Mouse (Mus musculus): ENCODE measurements around the gene Guca1a.
A peak's percentile ranks its signal among the peaks of the same experiment; 100 is the strongest.

Gene Guca1a

DNA sequence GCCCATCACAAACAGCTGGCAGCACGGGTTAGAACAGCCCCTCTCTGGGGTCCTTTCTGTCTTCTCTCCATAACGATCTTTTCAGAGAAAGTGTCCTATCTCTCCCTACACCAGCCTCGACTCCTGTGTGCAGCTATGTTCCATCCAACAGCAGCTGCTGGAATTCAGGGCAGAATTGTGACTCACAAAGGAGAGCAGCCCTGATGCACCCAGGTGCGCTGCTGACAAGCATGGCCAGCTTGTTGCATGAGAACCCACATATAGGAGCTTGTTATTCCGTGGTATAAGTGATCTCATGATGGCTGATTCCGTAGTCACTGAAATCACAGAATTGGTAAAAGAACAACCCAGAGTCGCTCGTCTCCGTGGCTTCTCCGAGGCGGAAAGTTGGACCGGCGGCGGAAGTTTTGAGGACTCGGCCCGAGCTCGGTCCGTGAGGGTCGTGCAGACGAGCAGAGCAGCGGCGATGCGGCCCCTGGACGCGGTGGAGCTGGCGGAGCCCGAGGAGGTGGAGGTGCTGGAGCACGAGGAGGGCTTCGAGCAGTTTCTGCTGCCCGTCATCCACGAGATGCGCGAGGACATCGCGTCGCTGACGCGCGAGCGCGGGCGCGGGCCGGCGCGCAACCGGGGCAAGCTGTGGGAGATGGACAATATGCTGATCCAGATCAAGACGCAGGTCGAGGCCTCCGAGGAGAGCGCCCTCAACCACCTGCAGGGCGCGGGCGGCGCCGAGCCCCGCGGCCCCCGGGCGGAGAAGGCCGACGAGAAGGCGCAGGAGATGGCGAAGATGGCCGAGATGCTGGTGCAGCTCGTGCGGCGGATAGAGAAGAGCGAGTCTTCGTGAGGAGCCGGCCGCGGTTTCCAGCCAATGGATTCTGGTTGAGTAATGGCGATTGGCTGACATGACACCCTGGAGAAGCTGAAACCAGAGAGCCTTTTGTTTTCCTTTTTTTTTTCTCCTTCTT lies 9.8 kb upstream of the Guca1a start:
- peak in 1 of 2 experiments; percentile 52 for DNase-seq (ENCODE audit: low spot score in 2 of 2)

DNA sequence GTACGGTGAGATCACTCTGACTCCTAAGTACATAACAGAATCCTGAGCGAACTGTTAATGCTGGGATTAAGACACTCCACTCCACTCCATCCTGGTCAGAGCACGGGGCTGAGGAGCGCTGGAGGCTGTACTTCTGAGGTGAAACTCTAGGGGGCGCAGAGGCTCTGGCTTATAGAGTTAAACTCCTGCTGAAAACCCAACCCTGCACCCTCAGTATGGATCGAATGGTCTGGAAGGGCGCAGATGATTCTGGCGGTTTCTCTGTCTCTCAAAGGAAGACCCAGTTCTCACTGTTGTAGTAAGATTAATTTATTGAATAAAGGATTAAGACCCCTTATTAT lies 8.1 kb upstream of the Guca1a start:
- peak; percentile 53 to 65 for DNase-seq (ENCODE audit: low spot score in 2 of 2)

DNA sequence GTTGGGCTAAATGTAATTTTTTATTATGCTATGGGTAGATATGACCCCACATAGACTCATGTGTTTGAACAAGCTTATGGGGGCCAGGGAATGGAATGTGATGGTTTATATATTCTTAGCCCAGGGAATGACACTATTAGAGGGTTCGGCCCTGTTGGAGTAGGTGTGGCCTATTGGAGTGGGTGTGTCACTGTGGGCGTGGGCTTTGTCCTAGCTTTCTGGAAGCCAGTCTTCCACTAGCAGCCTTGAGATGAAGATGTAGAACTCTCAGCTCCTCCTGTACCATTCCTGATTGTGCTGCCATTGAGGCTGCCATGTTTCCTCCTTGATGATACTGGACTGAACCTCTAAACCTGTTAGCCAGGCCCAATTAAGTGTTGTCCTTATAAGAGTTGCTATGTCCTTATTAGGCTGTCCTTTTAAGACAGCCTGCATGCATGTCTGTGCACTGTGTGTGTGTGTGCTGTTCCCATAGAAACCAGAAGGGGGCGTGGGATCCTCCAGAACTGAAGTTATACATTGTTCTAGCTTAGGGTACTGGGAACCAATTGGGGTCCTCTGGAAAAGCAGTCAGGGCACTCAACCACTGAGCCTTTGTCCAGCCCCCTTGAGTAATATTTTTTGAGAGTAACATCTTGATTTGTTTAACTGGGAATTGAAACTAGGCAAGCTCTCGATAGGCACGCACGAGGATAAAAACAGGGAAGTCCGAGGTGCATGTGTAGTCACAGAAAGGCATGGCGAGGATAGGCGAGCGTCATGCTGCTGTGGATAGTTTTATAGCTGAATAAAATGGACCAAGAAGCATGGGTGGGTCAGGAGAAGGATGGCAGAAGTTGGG lies 7.6 kb upstream of the Guca1a start:
- no peak for DNase-seq (ENCODE audit: low spot score in 2 of 2)

DNA sequence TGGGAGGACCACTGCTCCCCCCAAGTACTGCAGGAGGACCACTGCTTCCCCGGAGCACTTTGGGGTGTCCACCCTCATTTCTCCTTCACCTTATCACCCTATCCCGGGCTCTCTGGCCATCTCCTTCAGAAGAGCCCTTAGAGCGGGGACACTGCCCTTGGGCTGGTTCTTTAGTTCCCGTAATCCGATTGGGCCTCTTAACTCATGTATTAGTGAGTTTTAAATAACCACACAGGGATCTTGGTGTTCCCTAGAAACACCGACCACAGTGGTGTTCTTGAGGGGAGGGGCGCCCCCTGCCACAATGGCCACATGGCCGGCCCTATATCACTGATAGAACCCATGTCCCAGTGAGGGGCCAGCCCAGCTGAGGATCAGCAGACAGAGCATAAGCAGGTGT lies 1.3 kb downstream of the Guca1a start:
- DNase-seq (ENCODE audit: low spot score in 2 of 2): no peak

DNA sequence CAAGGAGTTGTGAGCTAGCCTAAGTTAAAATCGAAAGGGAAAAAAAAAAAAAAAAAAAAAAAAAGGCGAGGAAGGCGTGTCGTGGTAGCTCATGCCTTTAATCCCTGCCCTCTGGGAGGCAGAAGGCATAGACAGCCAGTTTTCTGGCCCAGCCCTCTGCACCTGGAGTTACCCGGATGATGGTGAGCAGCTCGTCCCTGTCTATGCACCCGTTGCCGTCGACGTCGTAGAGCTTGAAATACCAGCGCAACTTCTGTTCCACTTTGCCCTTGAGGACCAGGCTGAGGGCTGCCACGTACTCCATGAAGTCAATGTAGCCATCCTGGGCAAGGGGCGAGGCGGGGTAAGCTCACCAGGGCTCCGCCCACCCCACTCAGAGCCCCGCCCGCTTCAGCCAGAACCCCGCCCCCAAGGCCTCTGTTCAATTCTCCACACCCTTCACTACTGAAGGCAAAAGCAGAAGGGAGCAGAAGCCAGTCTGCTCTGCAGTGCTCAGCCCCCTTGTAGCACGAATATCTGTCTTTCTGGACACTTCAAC lies 4.9 kb downstream of the Guca1a start:
- peak; percentile 47 to 71 for DNase-seq (ENCODE audit: low spot score in 2 of 2)

DNA sequence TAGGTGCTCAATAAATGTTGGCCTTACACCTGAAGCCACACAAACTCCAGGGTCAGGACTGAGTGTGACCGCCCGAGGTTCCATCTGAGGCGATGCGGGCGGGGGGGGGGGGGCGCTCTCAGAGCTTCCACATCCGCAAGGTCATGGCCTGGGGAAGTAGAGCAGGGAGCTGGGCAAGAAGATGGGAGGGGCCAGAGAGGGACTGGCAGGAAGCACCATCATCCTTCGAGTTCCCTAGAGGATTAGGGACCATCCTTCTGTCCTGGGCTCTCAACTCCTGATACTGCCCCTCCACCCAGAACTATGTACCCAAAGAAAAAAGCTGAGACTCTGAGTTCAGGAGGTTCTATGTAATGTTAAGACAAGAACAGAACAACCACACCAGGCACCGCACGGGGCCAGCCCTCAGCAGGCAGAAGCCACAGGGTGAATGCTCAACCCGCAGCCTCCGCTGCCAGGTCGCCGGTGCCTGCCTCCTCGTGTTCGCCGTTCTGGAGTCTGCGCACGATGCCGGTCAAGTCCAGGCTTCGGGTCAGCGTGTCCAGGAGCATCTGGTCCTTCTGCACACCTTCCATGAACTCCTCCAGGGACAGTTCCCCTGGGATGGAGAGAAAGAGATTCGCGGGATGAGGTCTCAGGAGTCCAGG lies 6.0 kb downstream of the Guca1a start:
- peak in 1 of 2 experiments; percentile 35 for DNase-seq (ENCODE audit: low spot score in 2 of 2)

DNA sequence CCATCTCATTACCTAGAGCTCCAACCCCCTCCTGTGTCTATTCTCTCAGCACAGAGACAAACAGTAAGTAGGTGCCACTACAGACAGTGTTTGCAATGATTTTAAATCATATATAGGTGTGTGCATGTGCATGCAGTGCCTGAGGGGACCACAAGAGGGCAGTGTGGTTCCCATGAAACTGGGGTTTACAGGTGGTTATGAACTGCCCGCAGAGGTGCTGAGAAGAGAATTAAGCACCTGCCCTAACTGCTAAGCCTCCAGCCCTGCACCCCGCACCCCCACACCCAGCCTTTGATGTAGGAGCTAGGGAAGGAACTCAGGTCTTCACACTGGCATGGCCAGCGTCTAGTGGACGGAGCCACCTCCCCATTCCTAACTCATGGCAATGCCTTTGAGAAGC lies 13.7 kb downstream of the Guca1a start:
- peak in 1 of 2 experiments; percentile 55 for DNase-seq (ENCODE audit: low spot score in 2 of 2)

DNA sequence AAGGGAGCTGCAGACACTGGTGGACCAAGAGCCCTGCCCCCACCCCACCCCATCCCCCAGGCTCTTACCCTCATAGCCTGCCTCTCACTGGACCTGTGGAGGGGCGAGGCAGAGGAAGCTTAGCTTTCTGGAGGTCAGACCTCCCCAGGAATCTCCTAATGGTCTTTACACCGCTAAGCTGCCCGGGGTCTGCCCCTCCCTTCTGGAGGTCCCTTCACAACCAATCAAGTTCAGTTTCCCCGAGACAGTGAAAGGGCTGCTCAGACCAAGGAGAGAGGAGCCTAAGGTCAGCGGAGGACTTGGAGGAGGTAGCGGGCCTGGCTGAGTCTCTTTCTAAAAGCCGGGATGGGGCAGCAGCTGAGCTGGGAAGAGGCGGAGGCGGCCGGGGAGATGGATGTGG lies 15.2 kb downstream of the Guca1a start, which contains the start of gene Guca1b:
Gene Guca1b (plus strand): TSS at position 249 of the 400 bp plus-strand sequence.
- no peak for DNase-seq (ENCODE audit: low spot score in 2 of 2)

DNA sequence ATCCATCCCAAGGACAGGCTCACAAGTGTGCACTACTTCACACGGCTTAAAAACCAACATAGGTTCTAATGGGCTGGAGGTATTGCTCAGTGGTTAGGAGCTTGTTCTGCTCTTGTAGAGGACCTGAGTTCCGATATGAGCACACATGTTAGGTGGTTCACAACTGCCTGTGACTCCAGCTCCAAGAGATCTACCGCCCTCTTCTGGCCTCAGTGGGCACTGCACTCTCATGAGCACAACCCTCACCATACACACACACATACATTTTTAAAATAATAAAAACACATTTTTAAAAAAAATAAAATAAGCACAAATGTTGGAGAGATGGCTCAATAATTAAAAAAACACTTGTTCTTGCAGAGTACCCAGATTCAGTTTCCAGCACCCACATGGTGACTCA lies 16.3 kb downstream of the Guca1a start:
- no peak for DNase-seq (ENCODE audit: low spot score in 2 of 2)

DNA sequence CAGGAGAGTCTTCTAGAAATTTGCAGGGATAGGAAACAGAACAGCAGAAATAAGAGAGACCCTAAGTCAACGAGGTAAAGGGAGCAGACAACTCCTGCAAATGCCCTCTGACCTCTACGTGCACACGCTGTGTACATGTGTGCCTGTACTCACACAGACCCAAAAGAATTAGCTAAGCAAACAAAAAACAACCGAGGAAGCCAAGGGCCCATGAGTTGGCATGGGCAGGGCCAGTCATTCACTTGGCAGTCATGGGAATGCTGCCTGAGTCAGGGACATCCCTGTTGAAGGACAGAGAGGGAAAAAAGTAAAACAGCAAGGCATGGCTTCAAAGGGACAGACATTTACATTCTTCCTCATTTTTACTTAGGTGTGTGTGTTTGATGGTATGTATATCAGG lies 17.1 kb downstream of the Guca1a start:
- DNase-seq (ENCODE audit: low spot score in 2 of 2): no peak

DNA sequence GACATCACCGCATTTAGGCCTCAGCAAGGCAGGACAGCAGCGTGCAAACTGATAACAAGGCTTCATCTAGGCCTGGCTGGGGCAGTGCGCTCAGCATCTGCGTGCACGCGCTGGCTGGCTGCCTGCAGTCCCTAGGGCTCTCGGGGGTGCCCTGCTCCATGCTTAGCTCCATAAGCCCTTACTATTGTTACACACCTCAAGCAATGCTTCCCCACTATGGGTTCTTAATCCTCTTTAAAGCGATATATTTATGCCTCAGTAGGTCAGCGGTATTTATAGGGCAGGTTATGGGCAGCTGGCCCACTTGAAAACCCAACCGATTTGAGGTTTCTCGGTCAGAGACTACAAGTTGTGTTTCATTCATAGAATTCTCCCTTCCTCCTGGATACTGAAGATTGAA lies 18.5 kb downstream of the Guca1a start:
- no peak for DNase-seq (ENCODE audit: low spot score in 2 of 2)

DNA sequence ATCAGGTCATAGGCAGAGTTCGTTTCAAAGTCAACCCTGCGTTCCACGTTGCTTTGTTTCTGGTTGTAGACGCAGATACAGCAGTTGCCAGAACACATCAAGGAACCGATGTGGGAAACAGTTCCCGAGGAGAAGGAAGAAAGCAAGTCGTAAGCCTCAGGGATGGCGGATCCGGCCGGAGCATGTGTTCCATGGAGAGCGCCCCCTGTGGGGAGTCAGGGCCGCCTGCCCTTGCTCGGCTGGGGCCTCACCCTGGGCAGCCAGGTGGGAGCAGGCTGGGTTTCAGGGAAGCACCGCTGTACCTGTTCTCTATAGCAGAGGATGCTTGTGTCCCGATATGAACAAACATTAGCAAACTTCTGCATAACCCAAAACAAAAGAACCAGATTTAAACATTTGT lies 22.3 kb downstream of the Guca1a start:
- no peak for DNase-seq (ENCODE audit: low spot score in 2 of 2)

DNA sequence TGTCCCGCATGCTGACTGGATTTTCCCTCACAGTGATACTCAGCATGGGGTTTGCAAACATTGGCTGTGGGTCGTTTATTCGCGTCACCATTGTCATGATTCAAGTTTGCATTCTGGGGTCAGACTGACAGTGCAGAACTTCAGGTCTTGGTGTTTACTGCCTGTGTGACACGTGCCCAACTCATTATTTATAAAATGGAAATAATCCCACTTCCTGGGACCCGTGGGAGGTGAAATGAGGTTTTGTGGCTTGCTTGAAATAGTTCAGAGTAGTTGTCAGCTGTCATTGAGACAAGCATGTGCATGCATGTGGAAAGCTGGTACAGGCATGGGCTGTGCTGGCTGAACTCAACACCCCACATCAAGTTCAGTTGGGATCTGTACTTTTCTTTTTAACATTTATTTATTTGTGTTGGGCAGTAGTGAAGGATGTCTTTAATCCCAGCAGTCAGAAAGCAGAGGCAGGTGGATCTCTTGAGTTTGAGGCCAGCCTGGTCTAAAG lies 23.6 kb downstream of the Guca1a start:
- no peak for DNase-seq (ENCODE audit: low spot score in 2 of 2)

DNA sequence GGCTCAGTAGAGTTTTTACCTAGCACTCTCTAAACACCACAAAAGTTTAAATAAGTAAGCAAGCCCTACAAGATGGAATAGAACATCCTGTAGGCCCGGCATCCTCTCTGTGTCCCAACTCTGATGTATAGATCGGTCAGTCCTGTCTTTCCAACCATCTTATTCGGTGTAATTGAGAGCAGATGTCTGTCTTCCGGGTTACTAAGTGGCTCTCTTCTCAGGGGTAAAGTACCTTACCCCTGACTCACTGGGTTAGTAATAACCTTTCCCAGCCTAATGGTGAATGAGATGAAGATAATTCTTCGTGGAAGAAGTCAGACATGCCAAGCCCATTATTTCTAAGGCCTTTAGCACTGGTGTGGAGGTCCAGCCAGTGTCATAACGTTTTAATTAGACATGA lies 26.4 kb downstream of the Guca1a start:
- DNase-seq (ENCODE audit: low spot score in 2 of 2): no peak

DNA sequence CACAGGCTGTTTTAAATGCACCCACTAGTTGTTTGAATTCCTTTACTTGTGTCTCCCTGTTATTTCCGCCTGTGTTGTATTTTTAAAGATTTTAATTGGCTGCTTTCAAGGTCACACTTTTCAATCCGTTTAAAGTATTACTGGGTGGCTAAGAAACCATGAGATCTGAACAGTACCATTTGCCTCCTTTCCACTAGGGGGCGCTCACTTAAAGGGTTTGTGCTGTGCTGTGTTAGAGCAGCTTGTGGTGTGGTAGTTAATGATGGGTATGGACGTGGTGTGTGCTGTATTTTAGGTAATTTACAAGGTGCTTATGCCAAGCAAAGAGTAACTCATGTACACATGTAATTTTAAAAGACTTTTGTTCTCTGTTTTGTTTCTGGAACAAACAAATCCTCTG lies 28.9 kb downstream of the Guca1a start:
- peak in 1 of 2 experiments; percentile 30 for DNase-seq (ENCODE audit: low spot score in 2 of 2)

DNA sequence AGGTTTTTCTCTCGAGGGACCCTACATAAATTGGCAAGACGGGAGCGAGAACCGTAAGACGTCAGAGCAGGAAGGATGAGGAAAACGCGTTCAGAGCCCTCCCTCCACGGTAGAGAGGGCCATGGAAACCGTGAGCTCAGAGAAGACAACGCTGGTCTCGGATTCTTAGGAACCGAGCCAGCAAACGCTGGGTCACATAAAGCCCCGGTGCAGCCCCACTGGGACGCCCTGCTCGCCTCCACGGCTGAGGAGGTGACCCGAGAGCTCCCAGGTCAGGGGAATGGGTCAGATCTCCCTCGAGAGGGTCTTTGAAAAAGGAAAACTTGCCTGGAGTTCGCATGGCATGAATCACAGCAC lies 31.3 kb downstream of the Guca1a start:
- DNase-seq (ENCODE audit: low spot score in 2 of 2): no peak

DNA sequence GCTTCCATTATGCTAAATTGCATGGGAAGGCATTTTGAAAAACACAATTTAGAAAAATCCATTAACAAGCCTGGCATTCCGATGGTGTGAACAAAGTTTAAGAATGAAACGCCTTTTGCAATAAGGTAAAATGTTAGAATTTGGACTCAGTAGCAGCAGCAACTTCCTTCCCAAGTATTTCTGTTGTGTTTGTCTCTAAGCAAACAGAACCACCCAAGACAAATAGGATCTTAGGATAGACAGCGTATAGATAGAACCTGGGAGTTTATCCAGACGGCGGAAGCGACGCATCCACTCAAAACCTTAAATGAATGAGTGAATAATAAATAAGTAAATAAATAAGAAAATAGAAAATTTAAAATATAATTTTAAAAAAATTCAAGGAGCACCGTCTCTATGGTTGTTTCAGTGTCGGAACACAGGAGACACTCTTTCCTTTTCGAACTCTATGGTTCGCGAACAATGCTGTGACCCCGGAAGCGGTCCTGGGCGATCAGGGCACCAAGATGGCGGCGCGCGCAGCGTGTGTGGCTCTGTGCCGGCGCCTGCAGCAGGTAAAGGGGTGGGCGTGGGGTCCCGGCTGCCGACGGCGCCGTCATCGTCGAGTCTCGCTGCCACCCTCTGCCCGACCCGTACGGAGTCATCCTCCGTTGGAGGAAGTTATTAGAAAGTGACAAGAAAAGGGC lies 31.8 kb downstream of the Guca1a start, which contains the start of gene Mrps10:
Gene Mrps10 (plus strand): TSS at position 487 of the 686 bp plus-strand sequence.
- peak; percentile 48 to 73 for DNase-seq (ENCODE audit: low spot score in 2 of 2)

DNA sequence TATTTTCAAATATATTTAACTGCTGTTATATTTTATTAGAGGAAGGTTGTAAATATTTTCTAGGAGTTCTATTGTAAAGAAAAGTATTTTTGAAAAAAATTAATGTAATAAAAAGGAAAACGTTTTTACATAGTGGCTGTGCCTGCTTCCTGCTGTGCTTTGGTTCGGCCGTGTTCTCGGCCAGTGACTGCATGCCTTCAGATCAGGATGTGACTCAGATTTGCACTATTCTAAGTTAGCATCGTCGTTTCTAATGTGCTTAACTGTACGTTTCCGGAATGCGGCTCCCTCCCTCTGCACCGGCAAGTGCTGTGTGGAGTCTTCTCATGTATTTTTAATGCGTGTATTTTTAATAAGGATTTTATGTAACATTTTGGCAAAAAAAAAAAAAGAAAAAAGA lies 39.0 kb downstream of the Guca1a start:
- no peak for DNase-seq (ENCODE audit: low spot score in 2 of 2)

DNA sequence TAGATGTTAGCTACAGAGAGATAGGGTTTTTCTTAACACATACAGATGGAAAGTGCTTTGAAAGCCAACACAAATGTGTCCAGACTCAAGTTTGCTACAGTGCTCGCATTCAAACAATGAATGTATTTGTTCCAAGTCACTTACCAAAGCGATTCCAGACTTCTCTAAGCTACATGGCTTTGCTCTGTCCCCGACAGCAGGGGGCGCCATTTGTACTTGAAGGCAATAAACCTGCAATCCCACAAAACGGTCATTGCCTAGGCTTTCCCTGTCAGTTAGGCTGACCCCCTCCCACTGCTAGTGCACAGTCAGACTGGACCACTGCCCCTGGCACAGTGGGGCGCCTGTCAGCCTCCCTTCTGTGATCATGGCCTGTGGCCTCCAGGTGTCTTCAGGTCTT lies 40.4 kb downstream of the Guca1a start:
- peak in 1 of 2 experiments; percentile 19 for DNase-seq (ENCODE audit: low spot score in 2 of 2)

DNA sequence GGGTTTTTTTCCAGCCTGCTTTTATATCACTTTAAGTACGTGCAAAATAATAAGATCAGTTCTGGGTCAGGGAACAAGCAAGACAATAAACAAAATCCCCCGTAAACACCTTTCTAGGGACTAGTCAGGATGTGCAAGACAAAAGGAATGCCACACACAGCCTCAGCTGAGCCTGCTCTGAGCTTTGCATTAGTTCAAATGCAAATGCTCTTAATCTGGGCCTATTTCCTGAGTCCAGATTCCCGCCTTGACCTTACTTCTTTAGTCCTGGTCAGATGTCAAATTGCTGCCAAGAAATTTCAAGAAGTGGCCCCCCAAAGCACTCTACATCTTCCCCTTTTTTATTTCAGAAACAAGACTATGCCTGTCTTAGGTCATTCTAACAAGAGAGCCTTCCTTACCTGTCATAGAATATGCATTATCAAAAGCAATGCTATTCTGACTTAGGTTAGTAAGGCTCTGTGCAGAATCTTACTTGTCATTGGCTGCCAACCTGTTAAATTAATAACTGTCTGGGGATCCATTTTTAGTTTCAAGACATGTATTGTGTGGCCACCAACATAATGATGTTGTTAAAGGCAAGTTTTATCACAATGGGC lies 50.6 kb downstream of the Guca1a start:
- no peak for DNase-seq (ENCODE audit: low spot score in 2 of 2)
